Mouse (Mus musculus) CH12.LX (cell line): ENCODE measurements around the gene Adra2a. TPM values are rescaled to one million over a fixed set of nuclear protein-coding genes. Genes with fewer than 3 reads are reported as not detected.

Experiments
- DNase-seq: peaks from one replicate; pipeline ENCODE4 v3.0.0-alpha.2; 2013; ENCODE audit errors: extremely low read depth
- H3K27ac ChIP-seq: 2 replicates; pipeline ENCODE4 v1.5.1; 2012; ENCODE audit warnings: low read depth, mild to moderate bottlenecking, control low read depth, moderate library complexity; ENCODE audit not compliant: insufficient read depth
- H3K27me3 ChIP-seq: replicated peaks from 2 replicates; pipeline ENCODE3; 2012; ENCODE audit warnings: inconsistent platforms
- H3K36me3 ChIP-seq, 2 experiments: replicated peaks in 1 of 2; 2 replicates each; pipeline versions ENCODE3 to v1.6.1; 2012; ENCODE audit warnings: inconsistent platforms in 1 of 2, low read length in 1 of 2, mild to moderate bottlenecking in 1 of 2, mixed read lengths in 1 of 2, moderate library complexity in 1 of 2; ENCODE audit not compliant: control insufficient read depth in 1 of 2, insufficient read depth in 1 of 2
- H3K4me1 ChIP-seq, 2 experiments: 2 replicates each; pipeline ENCODE4 v1.6.1; 2012; ENCODE audit warnings: inconsistent platforms in 1 of 2, moderate library complexity in 1 of 2; ENCODE audit not compliant: insufficient read depth in 2 of 2, control insufficient read depth in 1 of 2
- H3K4me2 ChIP-seq: 2 replicates; pipeline ENCODE4 v1.6.1; 2012; ENCODE audit warnings: low read depth, mild to moderate bottlenecking, control low read depth; ENCODE audit not compliant: poor library complexity, insufficient read depth, severe bottlenecking
- H3K4me3 ChIP-seq, 3 experiments: fragments of 150-350 bp in 1 of 3; sonication (generic) in 1 of 3; replicated peaks in 1 of 3; 2 replicates each; pipeline versions ENCODE3 to v1.5.1; 2011 to 2012; ENCODE audit warnings: low read depth in 2 of 3, low read length in 2 of 3, mild to moderate bottlenecking in 2 of 3, moderate library complexity in 2 of 3, control low read depth in 1 of 3, improper control_type of control experiment in 1 of 3, inconsistent platforms in 1 of 3, mixed read lengths in 1 of 3; ENCODE audit not compliant: poor library complexity in 1 of 3
- H3K79me2 ChIP-seq: replicated peaks from 2 replicates; pipeline ENCODE4 v1.6.1; 2012; ENCODE audit warnings: mild to moderate bottlenecking, moderate library complexity; ENCODE audit not compliant: control insufficient read depth, poor library complexity, insufficient read depth, severe bottlenecking; ENCODE audit errors: extremely low read depth
- H3K9ac ChIP-seq: 2 replicates; pipeline ENCODE4 v1.6.1; 2012; ENCODE audit warnings: low read depth, mild to moderate bottlenecking, control low read depth, moderate library complexity; ENCODE audit not compliant: insufficient read depth
- H3K9me3 ChIP-seq: replicated peaks from 2 replicates; pipeline ENCODE3; 2012; ENCODE audit warnings: low read length, inconsistent platforms, mixed read lengths
- ELF1 ChIP-seq: IDR thresholded peaks from 2 replicates; pipeline ENCODE4 v1.6.1; 2014; ENCODE audit warnings: low read depth, mild to moderate bottlenecking, inconsistent platforms, low read length, improper control_type of control experiment
- JUN ChIP-seq: IDR thresholded peaks from 2 replicates; pipeline ENCODE4 v1.6.1; 2011; ENCODE audit warnings: low read depth, mild to moderate bottlenecking, low read length, improper control_type of control experiment, moderate library complexity; ENCODE audit not compliant: insufficient read depth
- MAZ ChIP-seq: IDR thresholded peaks from 2 replicates; pipeline ENCODE4 v1.6.1; 2012; ENCODE audit warnings: low read depth, mild to moderate bottlenecking, inconsistent platforms, low read length, improper control_type of control experiment, moderate library complexity
- PAX5 ChIP-seq: IDR thresholded peaks from 2 replicates; pipeline ENCODE4 v1.6.1; 2012; ENCODE audit warnings: low read length, inconsistent platforms, mixed read lengths
- USF1 ChIP-seq: IDR thresholded peaks from 2 replicates; pipeline ENCODE4 v1.6.1; 2014; ENCODE audit warnings: low read depth, mild to moderate bottlenecking, inconsistent platforms, low read length, improper control_type of control experiment
- dilution Hi-C: fragments of 300-500 bp; cut with MboI; formaldehyde crosslinking; loops from 2 replicates; pipeline ENCODE4 v1.14.3; 2020; ENCODE audit warnings: low sequenced_read_pairs; ENCODE audit not compliant: extremely low pct_unique_long_range_greater_than_20kb, extremely low pct_ligation_motif_present
- in situ Hi-C: fragments of 300-500 bp; cut with MboI; formaldehyde crosslinking; loops from 3 replicates; pipeline ENCODE4 v1.14.3; 2019; ENCODE audit warnings: low sequenced_read_pairs, low pct_ligation_motif_present, low pct_unique_long_range_greater_than_20kb, mixed read lengths
- polyA plus RNA-seq: library from polyadenylated mRNA; unstranded; fragments of >175 nt; gene quantifications from 2 replicates; pipeline ENCODE4 v1.2.1, GENCODE M21; 2012; ENCODE audit warnings: low read depth; ENCODE audit not compliant: insufficient read length
- total RNA-seq, 2 experiments: library from RNA; depleted of rRNA; stranded (reverse); fragments of 300-350 nt in 1 of 2; fragments of >200 nt in 1 of 2; gene quantifications; 2 replicates each; pipeline ENCODE4 v1.2.3; 2012 to 2014

Adra2a gene
- total and polyA plus RNA-seq, 3 experiments: 0.04 to 0.07 TPM; not detected in 1

DNA sequence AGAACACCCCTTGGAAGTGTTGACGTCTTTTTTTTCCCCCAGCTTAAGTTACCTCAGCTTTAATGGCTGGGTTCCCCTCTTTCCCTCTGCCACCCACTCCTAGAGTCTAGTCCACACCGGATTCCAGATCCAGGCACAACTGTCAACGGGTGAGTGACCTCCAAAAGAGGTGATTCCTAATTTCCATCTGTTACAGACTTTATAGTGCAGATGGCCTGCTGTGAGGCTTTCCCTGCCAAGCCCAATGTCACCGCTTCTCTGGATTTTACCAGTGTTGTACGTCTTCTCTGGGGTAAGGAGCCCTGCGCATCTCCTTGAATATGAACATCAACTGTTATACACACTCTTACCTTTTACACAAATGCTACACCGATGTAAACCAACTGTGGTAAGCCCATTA lies 4.5 kb upstream of the Adra2a start:
- Histone ChIP-seq H3K27ac (no peak overlapping the region), H3K9ac (no peak overlapping the region), H3K4me2 (no peak overlapping the region), H3K4me1 (peaks cover 0 to 9% of the 10 kb centered on the region in 2 experiments; a peak in 2 of 4 replicates), H3K27me3 (no peaks in the 10 kb centered on the region), H3K4me3 (no peak overlapping the region), H3K9me3 (peaks cover under 1% of the 10 kb centered on the region), H3K79me2 (no peaks in the 10 kb centered on the region), H3K36me3 (peaks cover 1 to 8% of the 10 kb centered on the region in 2 experiments)
- DNase-seq: no peak
- in situ Hi-C loops: no loop called here
- dilution Hi-C loops: no loop called here
- TF ChIP-seq PAX5: no peak

DNA sequence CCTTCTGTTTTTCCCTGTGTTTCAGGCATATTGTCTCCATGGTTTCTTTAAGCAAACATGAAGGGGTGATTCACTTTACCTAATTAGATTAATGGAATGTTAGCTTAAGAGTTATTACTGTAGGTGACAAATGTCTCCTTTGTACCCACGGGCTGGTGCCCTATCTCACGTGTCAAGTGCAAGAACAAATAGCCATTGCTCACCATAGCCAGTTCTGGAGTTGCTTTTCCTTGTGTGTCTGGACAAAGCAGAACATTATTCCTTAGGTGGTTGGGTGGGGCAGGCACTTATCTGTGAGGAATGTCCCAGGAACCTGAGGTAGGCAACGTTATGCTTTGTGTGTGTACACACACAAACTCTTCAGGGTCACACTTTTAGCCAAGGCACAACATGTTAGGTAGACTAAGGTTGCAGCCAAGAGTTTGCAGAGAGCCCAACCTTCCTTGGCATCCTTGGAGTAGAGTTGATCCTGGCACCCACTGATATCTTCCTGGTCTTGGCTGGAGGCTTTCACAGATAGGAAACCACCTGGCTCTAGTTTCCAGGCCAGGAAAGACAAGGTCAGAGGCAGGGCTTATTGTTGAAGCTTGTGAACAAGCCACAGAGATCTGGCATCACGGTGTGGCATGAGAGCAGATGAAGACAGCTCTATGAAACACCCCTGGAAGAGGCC lies 3.5 kb upstream of the Adra2a start:
- Histone ChIP-seq H3K27ac (no peak overlapping the region), H3K9ac (no peak overlapping the region), H3K79me2 (no peaks in the 10 kb centered on the region), H3K27me3 (no peaks in the 10 kb centered on the region), H3K4me1 (peaks cover 0 to 9% of the 10 kb centered on the region in 2 experiments; a peak in 2 of 4 replicates), H3K4me3 (no peak overlapping the region), H3K36me3 (peaks cover 0 to 2% of the 10 kb centered on the region in 2 experiments), H3K9me3 (peaks cover 11% of the 10 kb centered on the region), H3K4me2 (no peak overlapping the region)
- in situ Hi-C loops: no loop called here
- dilution Hi-C loops: no loop called here
- no peak for DNase-seq
- TF ChIP-seq PAX5: no peak
- TF ChIP-seq MAZ: no peak
- TF ChIP-seq USF1: no peak

DNA sequence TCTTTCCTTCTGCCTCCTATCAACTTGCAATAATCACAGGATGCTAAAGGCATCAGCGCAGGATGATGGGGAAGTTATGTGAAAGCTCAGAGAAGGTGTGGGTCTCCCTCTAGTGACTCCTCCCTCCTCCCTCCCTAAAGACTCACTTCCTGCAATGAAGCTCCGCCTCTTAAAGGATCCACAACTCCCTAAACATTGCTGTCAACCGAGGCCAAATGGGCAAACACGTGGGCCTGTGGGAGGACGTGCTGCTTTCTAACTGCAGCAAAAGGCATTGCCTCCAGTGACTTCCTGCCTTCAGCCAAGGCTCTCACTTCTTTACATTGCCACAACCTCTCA lies 3.0 kb upstream of the Adra2a start:
- in situ Hi-C loops (no loop called here), dilution Hi-C loops (no loop called here)
- Histone ChIP-seq H3K4me2 (no peak overlapping the region), H3K79me2 (no peaks in the 10 kb centered on the region), H3K4me3 (no peak overlapping the region), H3K9ac (no peak overlapping the region), H3K9me3 (peaks cover 15% of the 10 kb centered on the region), H3K27me3 (no peaks in the 10 kb centered on the region), H3K4me1 (peaks cover 0 to 9% of the 10 kb centered on the region in 2 experiments; a peak in 2 of 4 replicates), H3K27ac (no peak overlapping the region), H3K36me3 (peaks cover 0 to 1% of the 10 kb centered on the region in 2 experiments)
- TF ChIP-seq JUN (no peak), MAZ (no peak), ELF1 (peak; percentile 41; the same call in 1 of the 2 replicates)
- DNase-seq: no peak
